Comparison of ENCODE assay signal across 22 mouse cellular contexts in genomic region chr7:123279797-123280196, GRCm38 (mm10).
DNase-seq lines count a peak whose midpoint lies in the region; ATAC-seq and TF ChIP-seq lines count a peak whose summit lies in the region.
"Had no signal": no experiment of that assay in that cellular context is flagged by ENCODE, and none has a peak within 500 bp of the region (broad histone marks: within the 10 kb centered on the region; RNA-seq: fewer than 3 reads in every experiment).

No protein-coding gene starts in this region.

- H3K9me3 ChIP-seq in hindbrain, postnatal 0 days (ENCODE audit: low read length), result no peaks in the 10 kb centered on the region
- H3K9me3 ChIP-seq in hindbrain, embryonic 12.5 days (replicated peaks), result no peaks in the 10 kb centered on the region
- H3K9me3 ChIP-seq in midbrain, postnatal 0 days (ENCODE audit: low read length), result no peaks in the 10 kb centered on the region
- H3K9me3 ChIP-seq in midbrain, embryonic 13.5 days, result no peaks in the 10 kb centered on the region
- H3K9me3 ChIP-seq: embryonic facial prominence, embryonic 10.5 days; embryonic facial prominence, embryonic 12.5 days; forebrain, embryonic 13.5 days; forebrain, embryonic 15.5 days; G1E had no signal

- no peak overlapping the region for H3K9ac ChIP-seq in hindbrain, postnatal 0 days (replicated peaks; ENCODE audit: low read length)
- no peak overlapping the region for H3K9ac ChIP-seq in hindbrain, embryonic 12.5 days
- no peak overlapping the region for H3K9ac ChIP-seq in midbrain, postnatal 0 days (replicated peaks; ENCODE audit: low read length, poor library complexity, severe bottlenecking)
- no peak overlapping the region for H3K9ac ChIP-seq in midbrain, embryonic 13.5 days (replicated peaks)
- H3K9ac ChIP-seq: embryonic facial prominence, embryonic 12.5 days; forebrain, embryonic 13.5 days; forebrain, embryonic 15.5 days; forebrain, postnatal 0 days had no signal

- no peak for TF ChIP-seq CTCF in hindbrain, postnatal 0 days (IDR thresholded peaks at IDR 0.05; ENCODE audit: low read depth)
- no peak for TF ChIP-seq CTCF in midbrain, postnatal 0 days (IDR thresholded peaks at IDR 0.05)

- peak; percentile 19 to 27 for DNase-seq in cerebellum, postnatal 25 days
- no peak for DNase-seq in cerebellum, adult 9-10 months
- DNase-seq in hindbrain, postnatal 0 days (ENCODE audit: low spot score), result peak; percentile 27
- peak; percentile 42 for DNase-seq in midbrain, postnatal 0 days (ENCODE audit: low spot score)
- DNase-seq: adrenal gland, adult 2 months; adrenal gland, postnatal 10 days; adrenal gland, postnatal 25 days; B cell, adult 2 months; cerebellum, adult 11-12 months; cerebellum, adult 9-11 months; cerebellum, postnatal 14 days; forebrain, postnatal 0 days had no signal

- no peak overlapping the region for H3K4me3 ChIP-seq in hindbrain, postnatal 0 days (ENCODE audit: low read length)
- no peak overlapping the region for H3K4me3 ChIP-seq in hindbrain, embryonic 12.5 days
- no peak overlapping the region for H3K4me3 ChIP-seq in midbrain, postnatal 0 days (ENCODE audit: low read depth, low read length)
- H3K4me3 ChIP-seq in midbrain, embryonic 13.5 days (replicated peaks), result no peak overlapping the region
- H3K4me3 ChIP-seq: embryonic facial prominence, embryonic 10.5 days; embryonic facial prominence, embryonic 12.5 days; forebrain, embryonic 13.5 days; forebrain, embryonic 15.5 days had no signal

- H3K4me2 ChIP-seq in hindbrain, postnatal 0 days (ENCODE audit: low read depth, low read length), result no peak overlapping the region
- H3K4me2 ChIP-seq in hindbrain, embryonic 12.5 days (replicated peaks), result no peak overlapping the region
- H3K4me2 ChIP-seq in midbrain, postnatal 0 days (ENCODE audit: low read depth, low read length, poor library complexity, severe bottlenecking), result no peak overlapping the region
- no peak overlapping the region for H3K4me2 ChIP-seq in midbrain, embryonic 13.5 days (replicated peaks)
- H3K4me2 ChIP-seq: embryonic facial prominence, embryonic 12.5 days; forebrain, embryonic 13.5 days; forebrain, embryonic 15.5 days had no signal

- ATAC-seq in hindbrain, postnatal 0 days, result peak; percentile 72; the same call in 1 of the 2 replicates
- no peak for ATAC-seq in hindbrain, embryonic 12.5 days (ENCODE audit: low FRiP score)
- ATAC-seq in midbrain, postnatal 0 days (ENCODE audit: low FRiP score), result no peak
- ATAC-seq in midbrain, embryonic 13.5 days, result no peak
- no peak for ATAC-seq in megakaryocyte, adult 5-6 weeks (ENCODE audit: poor library complexity, severe bottlenecking)
- ATAC-seq: CD4-positive, CD25-positive, alpha-beta regulatory T cell, adult 4 months; forebrain, embryonic 13.5 days; forebrain, embryonic 15.5 days; forebrain, postnatal 0 days had no signal

- H3K36me3 ChIP-seq in hindbrain, postnatal 0 days (ENCODE audit: insufficient read depth, low read length), result peaks cover 17% of the 10 kb centered on the region; the same call in 1 of the 2 replicates
- peaks cover 42% of the 10 kb centered on the region for H3K36me3 ChIP-seq in hindbrain, embryonic 12.5 days
- H3K36me3 ChIP-seq in midbrain, postnatal 0 days (ENCODE audit: insufficient read depth, low read length), result peaks cover 8% of the 10 kb centered on the region
- H3K36me3 ChIP-seq in midbrain, embryonic 13.5 days, result peaks cover 39% of the 10 kb centered on the region

- no peaks in the 10 kb centered on the region for H3K27me3 ChIP-seq in hindbrain, postnatal 0 days (ENCODE audit: insufficient read depth, low read length)
- no peaks in the 10 kb centered on the region for H3K27me3 ChIP-seq in hindbrain, embryonic 12.5 days
- H3K27me3 ChIP-seq in midbrain, postnatal 0 days (ENCODE audit: insufficient read depth, low read length), result no peaks in the 10 kb centered on the region
- no peaks in the 10 kb centered on the region for H3K27me3 ChIP-seq in midbrain, embryonic 13.5 days
- H3K27me3 ChIP-seq: CH12.LX; embryonic facial prominence, embryonic 12.5 days; forebrain, embryonic 13.5 days; forebrain, embryonic 15.5 days had no signal

- peaks cover 4% of the 10 kb centered on the region; the same call in 1 of the 2 replicates for H3K4me1 ChIP-seq in hindbrain, postnatal 0 days (ENCODE audit: insufficient read depth, low read length)
- H3K4me1 ChIP-seq in hindbrain, embryonic 12.5 days, result no peaks in the 10 kb centered on the region
- no peaks in the 10 kb centered on the region for H3K4me1 ChIP-seq in midbrain, postnatal 0 days (ENCODE audit: insufficient read depth, low read length)
- H3K4me1 ChIP-seq in midbrain, embryonic 13.5 days (replicated peaks), result no peaks in the 10 kb centered on the region
- H3K4me1 ChIP-seq: embryonic facial prominence, embryonic 10.5 days; embryonic facial prominence, embryonic 12.5 days; forebrain, embryonic 13.5 days; forebrain, embryonic 15.5 days had no signal

- 73% methylated on average over 4 of the region's 4 CpGs for WGBS in hindbrain, postnatal 0 days
- 91% methylated on average over 4 of the region's 4 CpGs for WGBS in hindbrain, embryonic 12.5 days
- 81% methylated on average over 4 of the region's 4 CpGs for WGBS in midbrain, postnatal 0 days
- 97% methylated on average over 4 of the region's 4 CpGs for WGBS in midbrain, embryonic 13.5 days

- peak overlapping the region; percentile 38; the same call in 1 of the 2 replicates for H3K27ac ChIP-seq in hindbrain, postnatal 0 days
- no peak overlapping the region for H3K27ac ChIP-seq in hindbrain, embryonic 12.5 days
- no peak overlapping the region for H3K27ac ChIP-seq in midbrain, postnatal 0 days (ENCODE audit: low read depth, low read length)
- no peak overlapping the region for H3K27ac ChIP-seq in midbrain, embryonic 13.5 days
- H3K27ac ChIP-seq: embryonic facial prominence, embryonic 10.5 days; embryonic facial prominence, embryonic 12.5 days; forebrain, embryonic 13.5 days; forebrain, embryonic 15.5 days had no signal
